Mouse (Mus musculus) stomach, embryonic 16.5 days (tissue): ENCODE data around the gene 5031439G07Rik. TPM values are rescaled to one million over a fixed set of nuclear protein-coding genes. Genes with fewer than 3 reads are reported as not detected.
"Not testable (repeated sequence)": the region's sequence is repeated elsewhere in the genome, so short reads cannot be mapped to it uniquely, and the experiment has no call there.

Source experiments
- ATAC-seq: fragments of 200-750 bp; cut with Nextera tagmentation; 2 replicates; pipeline ENCODE4 v1.8.0; 2017; ENCODE audit warnings: moderate number of reproducible peaks, moderate TSS enrichment; ENCODE audit not compliant: insufficient read depth, low FRiP score
- H3K27ac ChIP-seq: fragments of 300-500 bp; sonication (generic); 2 replicates; pipeline ENCODE4 v1.5.1; 2014; ENCODE audit warnings: low read length
- H3K27me3 ChIP-seq: fragments of 300-500 bp; sonication (generic); 2 replicates; pipeline ENCODE4 v1.6.1; 2014; ENCODE audit warnings: low read length, control low read depth, mixed read lengths; ENCODE audit not compliant: control insufficient read depth, insufficient read depth
- H3K36me3 ChIP-seq: fragments of 300-500 bp; sonication (generic); 2 replicates; pipeline ENCODE4 v1.6.1; 2014; ENCODE audit warnings: low read length; ENCODE audit not compliant: control insufficient read depth, insufficient read depth
- H3K4me1 ChIP-seq: fragments of 300-500 bp; sonication (generic); 2 replicates; pipeline ENCODE4 v1.6.1; 2014; ENCODE audit warnings: low read length, control low read depth, mixed read lengths; ENCODE audit not compliant: control insufficient read depth, insufficient read depth
- H3K4me2 ChIP-seq: fragments of 300-500 bp; sonication (generic); 2 replicates; pipeline ENCODE4 v1.6.1; 2014; ENCODE audit warnings: low read depth, low read length, mixed read lengths
- H3K4me3 ChIP-seq: fragments of 300-500 bp; sonication (generic); replicated peaks from 2 replicates; pipeline ENCODE4 v1.5.1; 2014; ENCODE audit warnings: mild to moderate bottlenecking, low read length
- H3K9ac ChIP-seq: fragments of 300-500 bp; sonication (generic); 2 replicates; pipeline ENCODE4 v1.6.1; 2014; ENCODE audit warnings: low read length
- H3K9me3 ChIP-seq: fragments of 300-500 bp; sonication (generic); replicated peaks from 2 replicates; pipeline ENCODE4 v1.6.1; 2016; ENCODE audit warnings: low read length, control low read depth; ENCODE audit not compliant: control insufficient read depth
- WGBS: fragments of 180-500 bp; shearing (Covaris S2); extraction: QIAGEN DNeasy Blood & Tissue Kit; methylation state at CpG from one replicate; pipeline ENCODE4 v1.1.7; 2014; 5-methylcytosine and 5-hydroxymethylcytosine counted together
- microRNA-seq: library from miRNA; unstranded; fragments of <30 nt; microRNA quantifications from one replicate; pipeline ENCODE4, GENCODE M21; 2016
- polyA plus RNA-seq: library from polyadenylated mRNA; unstranded; fragments of >200 nt; fragmentation: Nextera tagmentation; extraction: Ambion mirVana; gene quantifications from 2 replicates; pipeline ENCODE4 v1.2.1, GENCODE M21; 2015

The 5031439G07Rik gene
- polyA plus RNA-seq, 1 experiment from 2014 or later: 7.7 TPM

DNA sequence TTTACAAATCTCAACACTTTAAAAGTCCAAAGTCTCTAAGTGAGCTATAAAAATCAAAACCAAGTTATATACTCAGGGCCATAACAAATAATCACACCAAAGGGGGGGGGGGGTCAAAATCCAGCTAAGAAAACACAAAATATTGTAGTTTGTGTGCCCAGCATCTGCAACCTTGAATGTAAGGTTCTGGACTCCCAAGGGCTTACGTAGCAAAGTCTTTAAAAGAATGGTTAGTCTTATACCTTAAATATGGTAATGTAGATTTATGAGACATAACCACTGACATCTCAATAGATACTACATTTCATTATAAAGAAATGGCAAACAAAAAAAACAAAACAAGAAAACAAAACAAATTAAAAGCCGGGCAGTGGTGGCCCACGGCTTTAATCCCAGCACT lies 68.4 kb downstream of the 5031439G07Rik start, which contains the start of gene Gm29666:
TSS of gene Gm29666 (minus strand) at position 101 of the 400 bp plus-strand sequence.
- no peak within 1 kb of the TSS for H3K9ac ChIP-seq
- no peak within 1 kb of the TSS for H3K27ac ChIP-seq
- peaks cover 13% of the 10 kb centered on the region for H3K4me1 ChIP-seq
- H3K4me3 ChIP-seq: no peak within 1 kb of the TSS
- H3K27me3 ChIP-seq: no peaks in the 10 kb centered on the region
- no peak within 1 kb of the TSS for H3K4me2 ChIP-seq
- 91% methylated on average over 3 of the region's 3 CpGs for WGBS
- ATAC-seq: no peak
- no peaks in the 10 kb centered on the region for H3K36me3 ChIP-seq
- no peaks in the 10 kb centered on the region for H3K9me3 ChIP-seq

DNA sequence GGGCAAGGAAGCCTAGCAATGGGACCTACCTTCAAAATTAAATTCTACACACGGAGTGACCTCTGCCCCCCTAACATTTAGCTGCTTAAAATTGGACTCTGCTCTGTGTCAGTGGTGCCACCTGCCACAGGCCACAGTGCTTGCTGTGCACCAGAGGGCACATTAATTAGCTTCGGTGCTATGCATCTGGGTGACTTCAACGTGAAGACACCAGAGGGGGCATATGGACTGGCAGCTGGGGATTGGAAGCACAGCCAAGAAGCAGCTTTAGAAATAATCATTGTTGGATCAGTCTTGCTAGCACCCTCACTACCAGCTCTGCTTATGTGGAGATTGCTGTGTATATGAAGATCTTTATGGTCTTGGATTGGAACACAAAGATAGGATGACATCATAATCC lies 75.2 kb downstream of the 5031439G07Rik start:
- ATAC-seq: no peak
- 89% methylated on average over 3 of the region's 3 CpGs for WGBS

DNA sequence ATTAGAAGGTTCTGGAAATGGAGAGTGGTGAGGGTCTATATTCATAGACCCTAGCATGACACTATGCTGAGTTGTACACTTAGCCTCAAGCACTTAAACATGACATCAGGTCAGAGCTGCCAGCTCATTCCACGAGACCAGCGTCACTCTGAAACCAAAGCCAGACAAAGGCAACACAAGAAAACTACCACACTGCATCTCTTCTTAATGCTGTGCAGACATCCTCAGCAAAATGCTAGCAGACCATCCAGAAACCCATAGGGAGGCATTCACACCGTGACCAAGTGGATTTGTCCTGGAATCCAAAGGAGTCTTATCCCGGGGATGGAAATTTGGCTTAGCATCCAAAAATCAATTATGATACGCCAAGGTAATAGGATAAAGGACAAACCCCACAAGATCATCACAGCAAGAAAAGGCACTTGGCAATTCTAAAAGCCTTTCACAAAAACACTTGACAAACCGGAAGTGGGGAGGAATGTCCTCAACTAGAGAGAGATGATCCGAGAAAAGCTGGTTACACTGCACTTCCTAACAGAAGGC lies 84.4 kb downstream of the 5031439G07Rik start:
- H3K9ac ChIP-seq: no peak overlapping the region
- no peak overlapping the region for H3K27ac ChIP-seq
- H3K4me1 ChIP-seq: no peaks in the 10 kb centered on the region
- WGBS: 73% methylated on average over 7 of the region's 7 CpGs
- no peak overlapping the region for H3K4me2 ChIP-seq
- H3K4me3 ChIP-seq: no peak overlapping the region
- no peaks in the 10 kb centered on the region for H3K27me3 ChIP-seq
- no peaks in the 10 kb centered on the region for H3K36me3 ChIP-seq
- no peak for ATAC-seq
- no peaks in the 10 kb centered on the region for H3K9me3 ChIP-seq

More for the DNA sequence above, 75.2 kb downstream of the 5031439G07Rik start:
- Histone ChIP-seq H3K27me3 (no peaks in the 10 kb centered on the region), H3K4me2 (no peak overlapping the region), H3K4me3 (no peak overlapping the region), H3K9ac (no peak overlapping the region), H3K27ac (no peak overlapping the region), H3K4me1 (no peaks in the 10 kb centered on the region), H3K9me3 (peaks cover 10% of the 10 kb centered on the region; the same call in 1 of the 2 replicates), H3K36me3 (no peaks in the 10 kb centered on the region)

DNA sequence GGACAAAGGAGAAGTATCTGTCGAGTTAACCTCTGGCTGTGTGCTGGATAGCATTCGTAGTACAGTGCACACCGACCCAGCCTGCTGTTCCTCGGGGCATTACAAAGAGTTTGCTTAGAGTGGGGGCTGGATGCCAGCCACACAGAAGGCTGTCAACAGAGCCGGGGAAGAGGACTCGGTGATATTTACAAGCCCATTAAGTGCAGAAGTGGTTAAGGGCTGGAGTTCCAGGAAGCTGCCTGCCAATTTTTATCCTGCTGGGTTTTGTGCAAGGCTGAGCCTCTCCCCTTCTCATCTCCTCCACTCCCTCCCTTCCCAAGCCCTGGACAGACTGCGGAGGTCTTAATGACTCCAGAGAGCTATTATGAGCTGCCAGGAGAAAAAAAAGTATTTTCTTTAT lies 90.3 kb downstream of the 5031439G07Rik start:
- 38% methylated on average over 7 of the region's 7 CpGs for WGBS
- Histone ChIP-seq H3K4me3 (no peak overlapping the region), H3K27ac (no peak overlapping the region)

DNA sequence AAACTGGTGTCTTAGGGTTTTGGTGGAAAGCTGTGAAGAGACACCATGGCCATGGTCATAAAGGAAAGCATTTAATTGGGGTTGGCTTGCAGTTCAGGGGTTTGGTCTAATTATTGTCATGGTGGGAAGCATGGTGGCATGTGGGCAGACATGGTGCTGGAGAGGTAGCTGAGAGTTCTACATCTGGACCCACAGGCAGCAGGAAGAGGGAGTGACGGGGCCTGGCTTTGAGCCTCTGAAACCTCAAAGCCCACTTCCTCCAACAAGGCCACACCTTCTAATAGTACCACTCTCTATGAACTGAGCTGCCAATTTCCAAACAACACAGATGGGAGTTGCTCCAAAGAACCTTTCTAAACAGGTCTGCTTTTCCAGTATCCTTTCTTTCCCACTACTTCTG lies 91.7 kb downstream of the 5031439G07Rik start:
- no peak overlapping the region for H3K9ac ChIP-seq
- no peak overlapping the region for H3K4me2 ChIP-seq
- no peak for ATAC-seq
- H3K4me1 ChIP-seq: no peaks in the 10 kb centered on the region
- H3K4me3 ChIP-seq: no peak overlapping the region
- WGBS: 76% methylated on average over 1 of the region's 1 CpGs
- H3K36me3 ChIP-seq: no peaks in the 10 kb centered on the region
- no peaks in the 10 kb centered on the region for H3K27me3 ChIP-seq
- no peaks in the 10 kb centered on the region for H3K9me3 ChIP-seq
- H3K27ac ChIP-seq: no peak overlapping the region

More for the DNA sequence above, 90.3 kb downstream of the 5031439G07Rik start:
- Histone ChIP-seq H3K4me1 (no peaks in the 10 kb centered on the region), H3K9me3 (no peaks in the 10 kb centered on the region), H3K4me2 (no peak overlapping the region), H3K9ac (no peak overlapping the region), H3K36me3 (no peaks in the 10 kb centered on the region), H3K27me3 (no peaks in the 10 kb centered on the region)
- no peak for ATAC-seq

DNA sequence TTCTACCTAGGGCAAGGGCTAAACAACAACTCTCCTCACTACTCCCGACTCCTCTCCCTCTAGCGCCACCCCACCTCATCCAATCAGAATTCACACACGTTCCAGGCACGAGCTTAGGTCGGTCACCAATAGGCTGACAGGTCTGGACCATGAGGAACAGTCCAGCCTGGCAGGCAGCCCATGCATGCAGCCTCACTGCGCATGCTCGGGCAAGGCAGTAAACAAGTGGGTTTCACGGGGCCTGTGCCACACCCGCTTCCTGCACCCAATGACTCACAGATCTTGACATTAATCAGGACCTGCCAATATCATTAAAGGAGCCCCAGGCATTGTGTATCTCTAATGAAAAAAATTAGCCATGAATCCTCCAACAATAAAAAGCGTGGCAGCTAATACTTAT lies 92.1 kb downstream of the 5031439G07Rik start:
- not testable (repeated sequence) for H3K36me3 ChIP-seq, H3K4me2 ChIP-seq, H3K4me1 ChIP-seq, H3K27ac ChIP-seq, H3K4me3 ChIP-seq, ATAC-seq, H3K27me3 ChIP-seq, H3K9ac ChIP-seq, H3K9me3 ChIP-seq
- 61% methylated on average over 10 of the region's 10 CpGs for WGBS

Small RNAs within 50 kb of the gene (microRNA-seq; reads per million reads assigned to microRNA genes)
- 10.1 reads per million, percentile 31 among the genes with 10 or more reads in this experiment for gene Mir1249

Other genes with a start within 250 kb of the 5031439G07Rik start
- 0.34 and 0.60 TPM in 2 replicates for gene Phf21b, start 132.5 kb downstream of the 5031439G07Rik start, polyA plus RNA-seq
- gene Gm29666, start 68.5 kb downstream of the 5031439G07Rik start, polyA plus RNA-seq: 0.49 and 0.65 TPM in 2 replicates
- 31.8 and 32.4 TPM in 2 replicates for gene Nup50, start 65.1 kb downstream of the 5031439G07Rik start, polyA plus RNA-seq
- 4.4 and 10.6 TPM in 2 replicates for gene Upk3a, start 28.6 kb upstream of the 5031439G07Rik start, polyA plus RNA-seq
- gene Fam118a, start 40.4 kb upstream of the 5031439G07Rik start, polyA plus RNA-seq: 29.0 and 30.6 TPM in 2 replicates
- gene Smc1b, start 143.4 kb upstream of the 5031439G07Rik start, polyA plus RNA-seq: 0.12 and 0.17 TPM in 2 replicates
- gene Ribc2, start 143.5 kb upstream of the 5031439G07Rik start, polyA plus RNA-seq: 0.31 and 0.34 TPM in 2 replicates
- gene Fbln1, start 217.4 kb upstream of the 5031439G07Rik start, polyA plus RNA-seq: 236 and 299 TPM in 2 replicates